Mouse (Mus musculus): ENCODE data around the gene Ift88.

DNA sequence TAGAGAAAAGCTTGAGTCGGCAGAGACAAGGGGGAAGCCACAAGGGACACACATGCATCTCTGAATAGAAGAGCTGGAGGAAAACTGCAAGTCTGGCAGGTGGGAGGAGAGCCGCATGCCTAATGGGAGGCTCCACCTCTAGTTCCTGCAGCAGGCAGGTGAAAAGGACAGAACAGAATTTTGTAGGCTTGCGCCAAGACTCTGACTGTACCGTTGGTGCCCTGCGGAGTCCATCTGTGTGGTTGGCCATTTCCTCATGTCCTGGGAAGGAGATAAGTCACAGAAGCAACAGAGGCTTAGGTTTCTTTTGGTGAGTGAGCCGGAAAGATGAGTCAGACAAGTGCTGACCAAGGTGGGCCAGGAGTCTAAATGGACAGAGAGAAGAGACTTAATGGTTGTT lies 79.9 kb downstream of the Ift88 start:
- no peak for TF ChIP-seq CTCF (IDR thresholded peaks at IDR 0.05; ENCODE audit: borderline replicate concordance, insufficient read depth, low read length)
- no peak for TF ChIP-seq POLR2A (IDR thresholded peaks at IDR 0.05; ENCODE audit: low read depth, low read length)

Measured in embryonic fibroblast, embryonic 13.5 days (primary cell).